Mouse (Mus musculus): ENCODE measurements around the gene Cel. TPM values are rescaled to one million over a fixed set of nuclear protein-coding genes. Genes with fewer than 3 reads are reported as not detected.
"Not testable (repeated sequence)": the region's sequence is repeated elsewhere in the genome, so short reads cannot be mapped to it uniquely, and the experiment has no call there.

Gene Cel
- total RNA-seq, 2 experiments from 2014 or later, result not detected

DNA sequence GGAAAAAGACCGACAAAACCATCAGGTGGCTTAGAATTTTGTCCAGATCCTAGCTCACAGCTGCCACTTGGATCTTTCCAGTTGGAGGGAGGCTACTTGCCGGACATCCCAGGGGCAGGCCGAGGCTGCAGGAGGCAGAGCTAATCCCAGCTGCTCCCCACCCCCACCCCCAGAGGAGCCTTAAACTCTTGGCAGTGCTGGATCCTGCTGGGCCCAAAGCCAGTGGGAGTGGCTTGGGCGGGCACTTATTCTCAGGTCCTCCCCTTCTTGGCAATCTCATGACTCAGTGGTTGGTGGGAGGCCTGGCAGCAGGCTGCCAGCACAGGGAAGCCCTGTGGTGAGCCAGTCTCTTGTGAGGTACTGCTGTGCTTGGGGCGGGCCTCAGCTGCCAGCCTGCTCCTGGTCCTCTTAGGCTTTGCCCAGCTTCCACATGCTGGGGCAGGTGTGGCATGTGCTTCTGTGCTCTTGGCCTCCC is 39.5 kb downstream of the Cel start:
- intact Hi-C loops (cut with DNase I), result no loop called here
- peak; percentile 96 for DNase-seq

DNA sequence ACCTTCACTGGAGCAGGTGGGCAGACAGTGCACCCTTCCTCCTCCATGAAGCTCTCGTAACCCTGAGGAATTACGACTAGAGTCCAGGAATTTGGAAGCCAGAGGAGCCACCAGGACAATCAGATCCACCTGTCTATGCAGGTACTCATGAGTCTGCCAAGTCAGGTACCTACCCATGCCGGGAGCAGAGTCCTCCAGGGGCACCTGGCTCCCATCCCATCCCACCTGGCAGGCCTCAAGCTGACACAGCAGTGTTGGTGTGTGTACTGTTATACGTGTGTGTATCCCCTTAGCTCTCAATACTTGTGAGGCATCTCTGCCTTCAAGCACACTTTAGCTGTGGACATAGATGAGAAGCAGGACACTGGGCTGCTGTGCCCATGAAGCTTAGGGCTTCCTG is 41.0 kb downstream of the Cel start:
- DNase-seq, result no peak
- intact Hi-C loops (cut with DNase I), result no loop called here

DNA sequence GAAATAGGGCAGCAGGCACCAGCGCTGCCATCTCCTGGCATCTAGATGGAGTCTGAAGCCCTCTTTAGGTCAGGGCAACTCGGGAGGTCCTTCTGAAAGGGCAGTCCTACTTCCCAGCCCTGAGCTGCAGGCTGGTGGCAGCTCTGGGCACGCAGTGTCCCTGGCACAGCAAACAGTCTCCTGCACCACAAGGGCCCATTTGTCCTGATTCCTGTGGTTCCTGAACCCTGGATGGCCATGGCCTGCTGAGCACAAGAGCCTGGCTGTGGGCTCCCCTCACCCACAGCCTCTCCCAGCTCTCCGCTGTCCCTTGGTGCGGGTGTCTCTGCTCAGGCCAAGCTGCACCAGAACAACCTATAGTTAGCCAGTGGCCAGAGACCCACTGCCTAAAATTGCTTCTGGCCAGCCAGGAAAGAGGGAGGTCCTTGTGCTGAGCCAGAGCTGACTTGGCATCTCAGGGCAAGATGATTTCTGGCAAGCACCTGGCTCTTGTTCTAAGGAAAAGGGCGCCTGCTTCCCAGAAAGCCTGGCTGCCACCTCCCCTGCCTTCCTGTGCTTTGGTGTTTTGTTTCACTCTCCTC is 41.5 kb downstream of the Cel start:
- no peak for DNase-seq
- intact Hi-C loops (cut with DNase I), result no loop called here

DNA sequence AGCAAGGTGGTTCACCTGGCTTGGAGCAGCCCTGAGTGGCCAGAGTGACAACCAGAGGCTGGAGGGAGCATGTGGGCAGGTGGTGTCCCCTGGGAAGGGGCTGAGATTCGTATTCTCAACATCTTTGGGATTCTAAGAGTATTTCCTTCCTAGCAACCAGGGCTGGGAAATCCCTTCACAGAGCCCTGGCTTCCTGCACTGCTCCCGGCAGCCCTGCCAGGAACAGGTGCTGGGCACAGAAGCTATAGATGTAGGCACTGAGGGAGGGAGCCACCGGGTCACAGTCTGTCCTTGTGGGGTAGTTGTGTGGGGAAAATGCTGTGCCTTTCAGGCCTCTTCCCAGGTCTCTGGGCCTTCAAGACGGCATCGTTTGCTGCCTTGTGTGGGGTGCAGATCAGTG is 42.6 kb downstream of the Cel start:
- no peak for DNase-seq
- intact Hi-C loops (cut with DNase I), result no loop called here

DNA sequence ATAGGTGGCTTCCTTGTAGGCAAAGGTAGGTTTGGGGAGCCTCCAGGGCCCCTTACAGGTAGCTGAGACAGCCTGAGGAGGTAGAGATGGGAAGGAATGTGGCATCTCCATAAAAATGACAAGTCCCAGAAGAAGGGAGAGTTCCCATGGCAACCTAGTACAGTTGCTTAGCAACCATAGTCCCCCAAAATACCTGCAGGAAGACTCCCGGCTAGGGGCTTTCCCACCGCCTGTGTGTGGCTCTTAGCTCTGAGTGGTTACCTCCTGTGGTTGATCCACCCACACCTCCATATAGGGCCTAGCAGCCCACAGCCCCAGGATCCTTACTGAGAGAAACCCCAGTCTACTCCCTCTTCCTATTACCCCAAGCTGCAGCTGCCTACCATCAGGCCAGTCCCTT is 45.0 kb downstream of the Cel start:
- no peak for DNase-seq
- intact Hi-C loops (cut with DNase I), result no loop called here

DNA sequence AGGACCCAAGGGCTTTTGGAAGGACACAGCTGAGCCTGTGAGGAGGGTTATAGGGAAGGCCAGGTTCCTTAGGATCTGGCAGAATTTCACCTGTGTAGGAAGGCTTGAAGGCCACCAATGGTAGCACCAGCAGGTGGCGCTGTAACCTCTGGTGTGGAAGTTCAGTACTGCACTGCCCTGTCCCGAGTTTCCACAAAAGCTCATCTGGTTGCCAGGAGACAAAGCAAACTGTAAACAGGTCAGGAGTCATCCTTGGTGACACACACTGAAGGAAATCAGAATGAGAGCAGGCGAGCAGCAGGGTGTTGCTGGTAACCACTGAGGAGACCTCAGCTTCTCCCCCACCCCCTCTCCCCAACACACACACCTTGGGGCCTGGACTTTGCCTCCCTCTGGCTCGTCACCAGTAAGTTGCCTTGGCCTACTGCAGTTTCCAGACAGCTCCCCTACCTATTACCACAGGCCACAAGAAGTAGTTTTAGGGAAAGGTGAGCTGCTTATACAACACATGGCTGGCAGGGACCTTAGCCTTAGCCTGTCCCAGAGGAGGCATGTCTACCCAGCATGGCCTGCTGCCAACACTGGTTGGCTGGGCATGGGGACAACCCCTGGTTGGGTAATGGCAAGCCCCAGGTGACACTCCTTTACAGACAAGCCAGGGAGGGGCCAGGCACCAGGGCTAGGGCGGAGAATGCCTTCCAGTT is 45.8 kb downstream of the Cel start:
- intact Hi-C loops (cut with DNase I), result no loop called here
- DNase-seq, result peak; percentile 74

DNA sequence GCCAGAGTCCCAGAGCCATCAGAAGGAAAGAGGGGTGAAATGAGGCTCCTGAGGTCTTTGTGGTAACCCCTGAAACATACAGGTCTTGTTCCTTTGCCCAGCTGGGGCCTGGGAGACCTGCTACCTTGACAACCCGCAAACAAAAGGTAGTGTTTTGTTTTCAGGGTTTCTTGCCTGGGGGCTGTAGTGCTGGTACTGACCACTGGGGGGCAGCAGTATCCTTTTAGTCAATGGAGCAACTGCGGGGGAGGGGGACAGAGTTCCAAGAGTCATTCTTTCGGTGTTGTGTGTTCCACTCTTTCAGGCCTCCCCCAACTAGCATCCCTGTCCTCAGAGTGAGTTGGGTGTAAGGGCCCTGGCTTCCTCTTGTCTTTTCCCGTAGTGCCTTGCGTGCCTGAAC is 48.7 kb downstream of the Cel start:
- peak; percentile 91 for DNase-seq
- intact Hi-C loops (cut with DNase I), result loop anchor here (5.0 kb wide), 1 partner anchor 33 kb away; no protein-coding TSS in a partner anchor

DNA sequence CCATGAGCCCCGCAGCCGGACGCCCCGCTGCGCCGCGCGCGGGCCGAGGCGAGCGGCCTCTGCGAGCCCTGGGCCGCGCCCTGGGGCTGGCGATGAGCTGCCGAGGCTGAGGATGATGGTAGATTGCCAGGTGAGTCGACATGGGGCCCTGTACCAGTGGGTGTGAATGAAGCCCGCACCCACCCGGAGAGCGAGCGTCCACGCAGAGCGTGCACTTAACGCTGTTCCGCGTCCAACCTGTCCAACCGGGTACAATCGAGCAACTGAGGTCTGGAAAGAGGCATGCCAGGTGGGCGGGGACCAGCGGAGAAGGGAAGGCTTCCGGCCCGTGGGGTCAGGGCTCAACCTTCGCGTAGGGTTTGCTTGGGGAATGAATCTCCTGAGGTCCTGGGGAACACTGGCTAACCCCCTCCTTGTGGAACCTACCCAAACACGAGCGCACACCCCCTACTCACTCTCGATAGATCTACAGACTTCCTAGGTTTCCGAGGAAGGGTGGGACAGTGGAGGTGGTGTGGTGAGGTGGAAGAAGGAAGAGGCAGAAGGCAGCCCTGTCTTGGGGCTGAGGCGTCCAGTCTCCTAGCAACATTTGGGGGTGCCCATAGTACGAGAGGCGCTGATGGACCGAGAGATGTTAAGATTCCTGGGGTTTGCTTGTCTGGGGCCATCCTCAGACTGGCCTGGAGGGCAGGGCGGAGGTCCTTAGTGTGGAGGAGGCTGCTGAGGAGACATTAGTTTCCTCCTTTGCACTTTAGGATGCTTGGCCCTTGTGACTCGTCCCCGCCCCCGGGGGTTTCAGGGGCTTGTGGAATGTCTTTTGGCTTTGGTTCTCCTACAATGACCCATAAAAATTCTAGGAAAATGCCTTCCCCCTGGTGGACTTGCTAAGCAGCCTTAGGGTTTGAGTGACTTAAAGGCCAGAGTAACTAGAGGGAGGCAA is 49.5 kb downstream of the Cel start:
- peak; percentile 53 for DNase-seq
- intact Hi-C loops (cut with DNase I), result loop anchor here (5.0 kb wide), 1 partner anchor 34 kb away; no protein-coding TSS in a partner anchor

DNA sequence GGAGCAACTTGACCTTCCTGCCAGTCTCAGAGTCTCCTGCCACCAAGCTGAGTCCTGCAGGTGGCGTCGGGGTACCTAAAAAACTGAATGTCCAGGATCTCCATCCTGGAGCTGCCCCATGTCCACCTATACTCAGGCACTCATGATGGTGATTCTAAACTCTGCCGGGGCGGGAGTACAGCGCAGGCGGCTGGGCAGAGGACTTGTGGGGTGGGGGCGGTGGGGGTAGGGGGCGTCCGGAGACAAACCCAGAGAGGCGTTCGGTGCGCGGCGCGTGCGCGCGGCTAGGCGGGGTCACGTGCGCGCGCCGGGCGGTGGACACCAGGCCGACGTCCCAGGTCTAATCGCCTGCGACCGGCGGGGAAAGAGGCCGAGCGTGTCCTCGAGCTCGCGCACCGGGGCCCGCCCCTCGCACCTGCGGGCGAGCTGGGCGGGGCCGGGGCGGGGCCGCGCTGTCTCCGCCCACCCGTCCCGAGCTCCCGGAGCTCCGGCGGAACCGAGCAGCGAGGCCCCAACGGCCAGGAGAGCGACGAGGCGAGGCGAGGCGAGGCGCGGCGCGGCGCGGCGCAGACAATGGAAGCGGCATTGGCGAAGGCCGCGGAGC is 50.3 kb downstream of the Cel start, which contains the start of gene Ralgds:
Gene Ralgds, plus strand, starts transcription at position 328 of the 604 bp plus-strand sequence.
- DNase-seq, result peak; percentile 75
- intact Hi-C loops (cut with DNase I), result loop anchor here (5.0 kb wide), 1 partner anchor 34 kb away; no protein-coding TSS in a partner anchor

DNA sequence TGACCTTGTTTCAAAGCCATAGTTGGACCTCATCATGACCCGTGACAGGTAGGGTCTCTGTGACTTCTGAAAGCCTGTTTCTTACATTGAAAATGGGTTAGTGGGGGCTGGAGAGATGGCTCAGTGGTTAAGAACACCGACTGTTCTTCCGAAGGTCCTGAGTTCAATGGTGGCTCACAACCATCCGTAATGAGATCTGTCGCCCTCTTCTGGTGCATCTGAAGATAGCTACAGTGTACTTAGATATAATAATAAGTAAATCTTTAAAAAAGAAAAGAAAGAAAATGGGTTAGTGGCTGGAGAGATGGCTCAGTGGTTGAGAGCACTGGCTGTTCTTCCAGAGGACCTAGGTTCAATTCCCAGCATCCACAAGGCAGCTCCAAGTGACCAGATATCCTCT is 51.6 kb downstream of the Cel start:
- intact Hi-C loops (cut with DNase I), result loop anchor here (5.0 kb wide), 1 partner anchor 36 kb away; no protein-coding TSS in a partner anchor
- DNase-seq, result not testable (repeated sequence)

DNA sequence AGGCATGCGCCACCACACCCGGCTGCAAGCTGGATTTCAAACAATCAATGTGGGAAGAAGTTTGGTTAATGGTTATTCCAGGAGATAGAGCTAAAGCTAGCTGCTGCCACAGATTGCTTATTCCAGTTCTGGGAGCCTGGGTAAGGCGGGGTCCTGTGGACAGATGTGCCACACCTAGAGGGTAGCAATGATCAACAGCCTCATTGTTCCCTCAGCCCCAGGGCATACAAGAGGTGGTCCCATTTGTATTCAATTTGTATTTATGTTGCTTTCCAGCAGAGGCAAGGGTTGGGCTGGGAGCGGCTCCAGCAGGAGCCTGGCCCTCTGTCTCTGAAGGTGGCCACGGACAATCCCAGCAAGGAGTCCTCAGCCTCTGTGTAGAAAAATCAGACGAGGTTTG is 56.9 kb downstream of the Cel start:
- intact Hi-C loops (cut with DNase I), result no loop called here
- DNase-seq, result no peak

DNA sequence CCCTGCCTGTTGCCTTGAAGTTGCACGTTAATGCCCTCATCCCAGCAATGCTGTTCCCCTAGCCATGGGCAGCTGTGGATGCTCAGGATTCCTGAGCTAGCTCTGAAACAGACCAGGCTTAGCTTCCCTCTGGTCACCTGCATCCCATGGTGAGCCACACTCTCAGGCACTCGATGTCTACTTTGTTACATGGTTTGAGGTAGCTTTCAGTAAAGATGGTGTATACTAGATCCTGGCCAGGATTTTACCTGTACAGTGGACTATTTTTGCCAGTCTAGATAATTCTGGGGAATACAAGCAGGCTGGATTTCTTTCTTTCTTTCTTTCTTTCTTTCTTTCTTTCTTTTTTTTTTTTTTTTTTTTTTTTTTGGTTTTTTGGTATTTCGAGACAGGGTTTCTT is 57.4 kb downstream of the Cel start, which contains the start of gene Gm10134:
Gene Gm10134, plus strand, starts transcription at position 301 of the 400 bp plus-strand sequence.
- no peak for DNase-seq
- intact Hi-C loops (cut with DNase I), result no loop called here

Small RNA genes within 50 kb of the gene (microRNA-seq; reads per million reads assigned to microRNA genes)
- gene Gm22824, result not detected

Other genes with a start within 250 kb of the Cel start
- gene Ppp1r26, start 116.6 kb downstream of the Cel start, total RNA-seq (2021), result 10 to 100 TPM; 35.8 to 36.2 TPM
- gene 1700007K13Rik, start 97.1 kb downstream of the Cel start, total RNA-seq (2021), result 1 to 10 TPM; 2.1 to 2.6 TPM
- 10 to 100 TPM; 38.5 to 39.2 TPM for gene Mrps2, start 95.3 kb downstream of the Cel start, total RNA-seq (2021)
- gene Gbgt1, start 66.5 kb downstream of the Cel start, total RNA-seq (2021), result 1 to 10 TPM; 2.5 to 2.6 TPM
- gene Gm10134, start 57.3 kb downstream of the Cel start, total RNA-seq (2021), result not detected
- gene Ralgds, start 50.3 kb downstream of the Cel start, total RNA-seq (2021), result 100 to 1,000 TPM; 164 to 176 TPM
- gene Gtf3c5, start 20.3 kb upstream of the Cel start, total RNA-seq (2021), result 10 to 100 TPM; 26.6 to 27.8 TPM
- not detected for gene Gfi1b, start 58.6 kb upstream of the Cel start, total RNA-seq (2021)
- gene Tsc1, start 77.8 kb upstream of the Cel start, total RNA-seq (2021), result 10 to 100 TPM; 56.9 to 58.6 TPM
- not detected for gene Spaca9, start 136.3 kb upstream of the Cel start, total RNA-seq (2021)
- gene Ak8, start 136.8 kb upstream of the Cel start, total RNA-seq (2021), result 1 to 10 TPM; 1.7 to 1.8 TPM

All from left cerebral cortex, postnatal 4 days (tissue).